Mouse (Mus musculus): ENCODE data around the gene Rangap1.
"Not testable (repeated sequence)": the region's sequence is repeated elsewhere in the genome, so short reads cannot be mapped to it uniquely, and the experiment has no call there.

- not testable (repeated sequence) for TF ChIP-seq CTCF, EP300 (IDR thresholded peaks at IDR 0.05; ENCODE audit: low read depth)
Observed at GRCm38 (mm10) chr15:81701350-81701749, 44.0 kb downstream of the Rangap1 start.
